Mouse (Mus musculus) inflammation-experienced regulatory T-cells, adult 16 weeks (primary cell): ENCODE results near the gene Cyct. TPM values are rescaled to one million over a fixed set of nuclear protein-coding genes. Genes with fewer than 3 reads are reported as not detected.

Source experiments
- polyA plus RNA-seq: library from polyadenylated mRNA; unstranded; fragments of 100-300 nt; shearing (Covaris generic); gene quantifications from one replicate; pipeline ENCODE4 v1.2.1, GENCODE M21; 2017

The Cyct gene
- polyA plus RNA-seq: not detected

DNA sequence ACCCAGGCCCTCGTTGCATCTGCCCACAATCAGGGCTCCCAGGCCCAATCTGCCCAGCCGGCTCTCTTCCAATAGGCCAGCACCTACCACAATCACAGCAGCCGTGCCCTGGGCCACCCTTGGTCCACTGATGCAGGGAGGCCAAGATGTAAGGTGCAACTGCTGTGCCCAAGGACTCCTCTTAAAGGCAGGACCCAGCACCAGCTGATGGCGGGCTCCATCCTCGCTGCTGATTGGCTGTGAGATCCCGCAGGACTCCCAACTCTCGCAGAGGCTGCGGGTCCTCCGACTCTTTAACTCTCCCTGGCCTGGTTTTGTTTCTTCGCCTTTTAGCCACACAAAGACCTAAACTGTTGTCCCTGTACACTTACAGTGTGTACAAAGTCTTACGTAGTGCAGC lies at the start of gene Cyct:
Cyct (minus strand) TSS at position 225 of the 400 bp plus-strand sequence.

DNA sequence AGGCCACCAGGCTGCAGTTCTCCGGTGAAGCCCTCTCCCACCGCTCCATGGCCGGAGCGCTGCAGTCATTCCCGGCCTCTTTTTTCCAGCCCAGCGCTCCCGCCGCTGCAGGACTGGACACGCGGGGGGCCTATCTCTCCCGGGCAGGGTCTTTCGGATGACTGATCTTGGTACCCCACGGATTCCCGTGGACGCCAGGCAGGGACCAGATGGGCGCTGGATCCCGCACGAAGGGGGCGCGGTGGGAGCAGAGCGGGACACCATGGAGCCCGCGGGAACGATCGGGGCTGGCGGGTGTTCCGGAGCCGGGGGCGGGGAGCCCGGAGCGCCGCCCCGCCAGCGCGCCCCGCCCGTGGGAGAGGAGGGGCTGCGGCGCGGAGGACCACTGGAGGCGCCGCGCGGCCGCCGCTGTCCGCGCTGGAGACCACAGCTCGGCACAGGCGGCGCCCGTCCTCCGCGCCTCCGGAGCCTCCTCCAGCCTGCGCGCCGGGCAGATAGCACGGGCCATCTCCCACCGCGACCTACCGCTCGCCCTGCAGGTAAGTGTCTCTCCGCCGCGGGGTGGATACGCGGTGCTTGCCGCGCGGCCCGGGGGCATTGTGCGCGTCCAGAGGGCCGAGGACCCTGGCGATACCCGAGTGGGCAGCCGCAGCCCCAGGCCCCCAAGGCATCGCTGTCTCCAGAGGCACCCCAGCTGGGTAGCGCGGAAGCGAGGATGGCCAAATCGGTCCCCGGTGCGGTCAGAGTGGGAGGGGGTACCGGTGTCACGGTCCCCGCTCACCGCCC lies 46.1 kb upstream of the Cyct start, which contains the start of gene Osbpl6:
Osbpl6 (plus strand) TSS at position 358 of the 786 bp plus-strand sequence.

GRCm38 (mm10) chr2:76369821-76370655 lies 9.8 kb upstream of the Cyct start, which contains the start of gene Rbm45:
TSS of gene Rbm45 (plus strand) at chr2:76369984.

DNA sequence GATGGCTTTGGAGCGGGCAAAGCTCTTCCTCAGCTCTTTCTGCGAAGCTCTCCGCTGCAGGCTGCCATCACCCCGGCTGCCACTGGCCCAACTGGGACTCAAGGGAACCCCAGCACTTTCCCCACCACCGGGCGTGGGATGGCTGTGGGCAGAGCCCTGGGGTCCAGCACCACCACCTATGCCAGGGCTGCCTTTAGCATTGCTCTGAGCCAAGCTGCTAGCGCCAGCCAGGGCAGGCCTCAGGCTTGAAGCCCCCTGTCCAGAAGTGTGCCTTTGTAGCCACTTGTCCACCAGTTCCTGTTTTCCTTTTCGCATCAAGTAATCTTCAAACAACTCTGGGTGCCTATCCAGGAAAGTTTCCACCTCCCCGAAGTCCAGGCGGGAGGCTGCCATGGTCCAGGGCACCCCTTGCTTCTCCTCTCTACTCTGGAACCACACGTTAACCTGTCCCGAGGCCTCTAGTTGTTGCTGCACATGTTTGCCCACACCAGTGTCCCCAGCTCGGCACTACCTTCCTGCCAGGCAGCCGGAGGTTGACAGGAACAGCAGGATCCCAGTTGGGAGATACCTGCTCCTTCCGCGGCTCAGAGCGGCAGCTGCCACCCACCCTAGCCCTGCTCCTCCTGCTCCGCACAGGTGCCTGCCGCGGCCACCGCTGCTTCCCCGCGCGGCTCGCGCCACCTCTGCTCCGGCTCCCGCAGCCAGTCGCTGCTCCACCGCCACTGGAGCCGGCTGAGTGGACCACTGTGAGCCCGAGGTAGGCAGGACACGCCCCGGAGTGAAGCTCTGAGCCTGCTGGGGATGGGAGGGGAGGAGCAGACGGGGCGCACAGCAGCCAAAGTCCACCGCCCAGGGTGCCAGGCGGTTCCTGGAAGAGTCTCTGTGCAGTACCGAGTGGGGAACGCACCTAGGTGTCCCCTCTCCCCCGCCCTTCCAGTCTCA lies 21.8 kb downstream of the Cyct start, which contains the start of gene Pde11a:
Pde11a (minus strand) TSS at position 560 of the 942 bp plus-strand sequence.

Other genes starting within 250 kb of the Cyct start
- gene Pde11a, start 21.7 kb downstream of the Cyct start, polyA plus RNA-seq: 8.6 TPM
- gene Rbm45, start 9.5 kb upstream of the Cyct start, polyA plus RNA-seq: 11.8 TPM
- 0.45 TPM for gene Osbpl6, start 46.1 kb upstream of the Cyct start, polyA plus RNA-seq